10 mouse cellular contexts compared by ENCODE assay signal in the genomic region with DNA sequence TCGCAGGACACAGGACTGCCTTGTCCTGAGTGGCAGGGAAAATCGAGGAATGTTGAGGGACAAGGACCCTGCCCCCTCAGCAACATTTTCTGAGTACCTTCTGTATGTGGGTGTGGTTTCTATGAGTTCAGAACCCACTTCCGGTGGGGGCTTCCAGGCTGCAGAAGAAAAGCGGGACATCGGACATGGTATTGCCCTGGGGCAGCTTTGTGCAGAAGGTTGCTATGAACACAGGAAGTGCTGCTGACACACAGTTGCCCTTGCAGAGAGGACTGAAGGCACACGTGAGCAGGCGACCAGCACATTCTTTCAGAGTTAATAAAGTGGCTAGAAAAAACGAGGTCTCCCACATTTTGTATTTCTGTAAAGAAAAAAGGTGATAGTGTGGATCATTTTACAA. TPM values are rescaled to one million over a fixed set of nuclear protein-coding genes. Genes with fewer than 3 reads are reported as not detected.
DNase-seq lines count a peak whose midpoint lies in the region; ATAC-seq lines count a peak whose summit lies in the region.
"Had no signal": no experiment of that assay in that cellular context is flagged by ENCODE, and none has a peak within 500 bp of the region (broad histone marks: within the 10 kb centered on the region; RNA-seq: fewer than 3 reads in every experiment).

No protein-coding gene starts in this region.

- peak; percentile 31 for DNase-seq in adrenal gland, postnatal 14 days
- DNase-seq in adrenal gland, adult (ENCODE audit: inconsistent age in 2 of 2, low spot score in 1 of 2): no peak
- DNase-seq in spleen, adult 12 weeks (ENCODE audit: low spot score): peak; percentile 14
- DNase-seq in spleen, postnatal 14 days (ENCODE audit: low spot score in 2 of 2): no peak
- no peak for DNase-seq in gastrocnemius, postnatal 25 days
- DNase-seq in right cerebral cortex, adult 2 months (ENCODE audit: low spot score in 2 of 2): no peak
- DNase-seq in retina, postnatal 1 day: no peak
- DNase-seq: gastrocnemius, postnatal 36 days; kidney, postnatal 36 days had no signal

- ATAC-seq in megakaryocyte progenitor cell, adult 5-6 weeks (replicated peaks; ENCODE audit: poor library complexity): peak; percentile 35

RNA-seq across cellular contexts. Expression of gene Slc22a16, which starts 42.6 kb away (rescaled TPM):
- total RNA-seq in adrenal gland, postnatal 14 days (2021): not detected in 2 replicates
- total RNA-seq in megakaryocyte progenitor cell, adult 5-6 weeks (2015): not detected in 2 replicates
- not detected in 2 replicates for total RNA-seq in megakaryocyte progenitor cell, adult 5-6 weeks (2017)
- total RNA-seq in gastrocnemius, postnatal 25 days (2021): not detected
- total RNA-seq: gastrocnemius, postnatal 36 days had no signal

Comparison
In these comparisons a context has a peak if more than half of its experiments do, and no peak if none do; other contexts are left out.
1. DNase-seq: peak in adrenal gland, postnatal 14 days (single experiment) and spleen, adult 12 weeks (single experiment); none in adrenal gland, adult (0 of 2), spleen, postnatal 14 days (0 of 2), gastrocnemius, postnatal 25 days (single experiment), right cerebral cortex, adult 2 months (0 of 2) and retina, postnatal 1 day (single experiment).